In the genomic region with DNA sequence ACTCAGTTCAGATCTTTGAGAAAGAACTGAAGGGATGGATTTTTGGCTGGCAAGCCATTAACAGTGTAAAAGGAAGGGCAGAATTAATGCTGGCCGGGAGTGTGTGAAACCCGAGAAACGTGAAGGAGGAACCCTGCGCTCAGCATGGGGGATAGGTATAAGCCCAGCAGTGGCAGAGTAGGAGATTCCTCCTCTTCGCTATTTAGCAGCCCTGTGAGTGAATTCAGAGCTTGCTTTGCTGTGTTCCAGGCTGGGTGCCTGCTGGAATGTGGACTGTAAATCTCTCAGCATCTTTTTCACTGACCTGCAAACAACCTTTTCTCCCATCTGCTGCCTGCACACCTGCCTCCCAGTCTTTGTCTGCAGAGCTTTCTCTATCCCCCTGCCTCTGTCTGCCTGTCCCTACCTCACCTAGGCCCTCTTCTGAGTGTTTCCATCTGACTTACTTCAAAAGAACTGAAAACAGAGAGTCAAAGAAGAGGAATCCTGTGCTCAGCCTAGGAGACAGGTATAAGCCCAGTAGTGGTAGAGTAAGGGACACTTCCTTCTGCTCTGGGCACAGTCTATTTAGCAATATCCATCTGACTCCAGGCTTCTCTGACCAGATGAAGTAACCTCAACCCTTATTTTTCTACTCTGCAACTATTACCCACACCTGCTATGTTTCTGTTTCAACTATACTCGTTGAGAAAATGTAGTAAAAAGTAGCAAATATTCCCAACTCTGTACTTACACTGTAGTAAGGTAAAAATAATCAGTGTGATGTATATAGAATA, we compare ENCODE assay signal across 15 mouse cellular contexts.
A peak's percentile ranks its signal among the peaks of the same experiment; 100 is the strongest.
DNase-seq lines count a peak whose midpoint lies in the region; ATAC-seq and TF ChIP-seq lines count a peak whose summit lies in the region.
"Had no signal": no experiment of that assay in that cellular context is flagged by ENCODE, and none has a peak within 500 bp of the region (broad histone marks: within the 10 kb centered on the region; RNA-seq: fewer than 3 reads in every experiment).

No protein-coding gene starts in this region.

- H3K4me2 ChIP-seq in kidney, postnatal 0 days (ENCODE audit: low read length), result no peak overlapping the region
- H3K4me2 ChIP-seq in embryonic facial prominence, embryonic 14.5 days (ENCODE audit: low read depth, low read length), result no peak overlapping the region
- H3K4me2 ChIP-seq in neural tube, embryonic 14.5 days (ENCODE audit: low read depth, low read length), result no peak overlapping the region
- H3K4me2 ChIP-seq: hindbrain, embryonic 13.5 days had no signal

- H3K27ac ChIP-seq in kidney, postnatal 0 days, result no peak overlapping the region; the same call in 1 of the 2 replicates
- H3K27ac ChIP-seq in embryonic facial prominence, embryonic 14.5 days (replicated peaks; ENCODE audit: low read depth, low read length), result no peak overlapping the region; the same call in 1 of the 2 replicates
- H3K27ac ChIP-seq in neural tube, embryonic 14.5 days (ENCODE audit: low read depth, low read length), result no peak overlapping the region; the same call in 1 of the 2 replicates
- H3K27ac ChIP-seq: hindbrain, embryonic 13.5 days had no signal

- 0 out of 2 replicates have a peak, but pooled peaks cover 3% of the 10 kb centered on the region for H3K4me1 ChIP-seq in kidney, postnatal 0 days (replicated peaks; ENCODE audit: insufficient read depth, low read length)
- no peaks in the 10 kb centered on the region for H3K4me1 ChIP-seq in embryonic facial prominence, embryonic 14.5 days (ENCODE audit: control insufficient read depth, insufficient read depth, low read length)
- no peaks in the 10 kb centered on the region; the same call in 1 of the 2 replicates for H3K4me1 ChIP-seq in neural tube, embryonic 14.5 days (ENCODE audit: control insufficient read depth, insufficient read depth, low read length)

- no peak overlapping the region for H3K9ac ChIP-seq in kidney, postnatal 0 days (ENCODE audit: low read depth, low read length)
- H3K9ac ChIP-seq in embryonic facial prominence, embryonic 14.5 days (ENCODE audit: low read depth, low read length), result no peak overlapping the region
- H3K9ac ChIP-seq in neural tube, embryonic 14.5 days (replicated peaks; ENCODE audit: low read depth, low read length), result no peak overlapping the region
- H3K9ac ChIP-seq: hindbrain, embryonic 13.5 days had no signal

- no peak for TF ChIP-seq CTCF in kidney, postnatal 0 days (IDR thresholded peaks at IDR 0.05; ENCODE audit: low read depth)

- H3K9me3 ChIP-seq in kidney, postnatal 0 days (replicated peaks; ENCODE audit: low read length), result no peaks in the 10 kb centered on the region
- no peaks in the 10 kb centered on the region for H3K9me3 ChIP-seq in embryonic facial prominence, embryonic 14.5 days (ENCODE audit: control insufficient read depth, low read length)
- no peaks in the 10 kb centered on the region for H3K9me3 ChIP-seq in neural tube, embryonic 14.5 days (ENCODE audit: control insufficient read depth, low read length)
- H3K9me3 ChIP-seq: hindbrain, embryonic 13.5 days had no signal

- H3K27me3 ChIP-seq in kidney, postnatal 0 days (ENCODE audit: insufficient read depth, low read length), result no peaks in the 10 kb centered on the region
- H3K27me3 ChIP-seq in embryonic facial prominence, embryonic 14.5 days (replicated peaks; ENCODE audit: control insufficient read depth, insufficient read depth, low read length), result no peaks in the 10 kb centered on the region
- H3K27me3 ChIP-seq in neural tube, embryonic 14.5 days (ENCODE audit: control insufficient read depth, insufficient read depth, low read length), result no peaks in the 10 kb centered on the region
- H3K27me3 ChIP-seq: hindbrain, embryonic 13.5 days had no signal

- no peaks in the 10 kb centered on the region for H3K36me3 ChIP-seq in kidney, postnatal 0 days (ENCODE audit: insufficient read depth, low read length)
- no peaks in the 10 kb centered on the region for H3K36me3 ChIP-seq in embryonic facial prominence, embryonic 14.5 days (ENCODE audit: control insufficient read depth, insufficient read depth, low read length)
- no peaks in the 10 kb centered on the region for H3K36me3 ChIP-seq in neural tube, embryonic 14.5 days (ENCODE audit: control insufficient read depth, insufficient read depth, low read length)
- H3K36me3 ChIP-seq: hindbrain, embryonic 13.5 days had no signal

- 28% methylated on average over 6 of the region's 6 CpGs for WGBS in kidney, postnatal 0 days
- WGBS in embryonic facial prominence, embryonic 14.5 days, result 22% methylated on average over 6 of the region's 6 CpGs
- WGBS in neural tube, embryonic 14.5 days, result 23% methylated on average over 6 of the region's 6 CpGs

- peak; percentile 78; the same call in 1 of the 2 replicates for ATAC-seq in kidney, postnatal 0 days (replicated peaks; ENCODE audit: low FRiP score, low read depth)
- peak; percentile 71; the same call in 1 of the 2 replicates for ATAC-seq in embryonic facial prominence, embryonic 14.5 days (ENCODE audit: low read depth)
- ATAC-seq in neural tube, embryonic 14.5 days (ENCODE audit: low read depth), result peak; percentile 44; the same call in 1 of the 2 replicates
- ATAC-seq: intestine, postnatal 0 days had no signal

- H3K4me3 ChIP-seq in kidney, postnatal 0 days (replicated peaks; ENCODE audit: low read depth, low read length), result no peak overlapping the region
- H3K4me3 ChIP-seq in embryonic facial prominence, embryonic 14.5 days (ENCODE audit: low read depth, low read length), result no peak overlapping the region
- H3K4me3 ChIP-seq in neural tube, embryonic 14.5 days (ENCODE audit: low read depth, low read length), result no peak overlapping the region
- H3K4me3 ChIP-seq: hindbrain, embryonic 13.5 days; myocyte had no signal

- peak; percentile 31 to 39 for DNase-seq in cerebellum, adult 18-20 months
- no peak for DNase-seq in cerebellum, adult 9-10 months
- DNase-seq in kidney, postnatal 0 days (ENCODE audit: low spot score), result peak; percentile 79
- DNase-seq in kidney, postnatal 14 days, result no peak
- peak; percentile 71 for DNase-seq in embryonic facial prominence, embryonic 14.5 days (ENCODE audit: low spot score)
- DNase-seq in heart, adult 8-10 months (ENCODE audit: low spot score), result no peak
- no peak for DNase-seq in spleen, postnatal 14 days (ENCODE audit: low spot score in 2 of 2)
- DNase-seq: adrenal gland, postnatal 36 days; gastrocnemius, postnatal 25 days; left cerebral cortex, postnatal 4 days; lung, adult 2 months had no signal

Comparison
In these comparisons a context has a peak if more than half of its experiments do, and no peak if none do; other contexts are left out.
1. DNase-seq: peak in cerebellum, adult 18-20 months (2 of 2), kidney, postnatal 0 days (single experiment) and embryonic facial prominence, embryonic 14.5 days (single experiment); none in cerebellum, adult 9-10 months (single experiment), kidney, postnatal 14 days (single experiment), heart, adult 8-10 months (single experiment) and spleen, postnatal 14 days (0 of 2).
2. Peak in every context shown above with its lines, with median percentiles within 50 percentile points of each other: ATAC-seq.